Mouse (Mus musculus) gastrocnemius, postnatal 4 days (tissue): ENCODE measurements at regions not wholly inside any gene's neighbourhood (a gene's known extent, or its start where the extent isn't known, plus 50 kb on each side); places are given as distances from the start of the nearest gene placed in this dataset.

ENCODE experiments used
- DNase-seq, 2 experiments: peaks; one replicate each; pipeline ENCODE4 v3.0.0; 2021 to 2022; ENCODE audit warnings: low spot score in 2 of 2, mixed read lengths in 2 of 2

- DNase-seq, result no peak
Measured at GRCm38 (mm10) chrX:99218213-99218612, 82.3 kb downstream of the Efnb1 start.

DNA sequence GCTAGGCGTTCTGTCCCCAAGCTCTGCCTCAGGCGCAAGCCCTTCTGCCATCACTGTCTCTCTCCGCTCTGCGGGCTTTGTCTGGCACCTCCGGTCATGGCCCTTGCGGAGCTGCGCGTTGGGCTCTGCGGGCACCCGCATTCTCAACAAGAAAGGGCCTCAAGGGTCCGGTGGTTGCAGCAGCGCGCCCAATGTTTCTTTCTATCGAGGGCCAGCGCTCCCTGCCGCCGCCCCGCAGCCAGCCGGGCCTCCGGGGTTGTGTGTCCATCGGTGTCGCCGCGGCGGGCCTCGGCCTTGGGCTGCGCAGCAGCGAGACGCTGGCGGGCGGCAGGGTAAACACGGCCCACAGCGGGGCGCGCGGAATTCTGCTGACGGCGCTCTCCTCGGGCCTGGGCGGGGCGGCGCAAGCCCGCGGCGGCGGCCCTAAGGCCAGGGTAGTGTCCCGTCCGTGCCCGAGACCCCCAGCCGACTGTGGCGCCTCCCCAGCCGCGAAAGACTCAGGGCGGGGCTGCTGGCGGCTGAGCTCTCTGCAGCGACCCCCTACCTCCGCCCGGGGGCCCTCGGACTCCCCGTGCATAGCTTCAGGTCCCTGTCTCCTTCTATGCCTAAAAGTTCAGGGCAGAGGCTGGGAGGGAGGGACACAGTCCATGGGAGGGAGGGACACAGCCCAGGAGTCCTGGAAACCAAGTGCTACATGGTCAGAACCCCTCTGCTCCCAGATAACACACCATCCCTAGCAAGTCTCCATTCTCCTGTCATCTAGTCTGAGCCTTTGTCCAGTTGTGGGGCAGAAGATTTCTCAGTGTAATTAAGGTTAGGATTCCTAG, 80.9 kb downstream of the Efnb1 start:
- DNase-seq, result peak in 1 of 2 experiments; percentile 57

DNA sequence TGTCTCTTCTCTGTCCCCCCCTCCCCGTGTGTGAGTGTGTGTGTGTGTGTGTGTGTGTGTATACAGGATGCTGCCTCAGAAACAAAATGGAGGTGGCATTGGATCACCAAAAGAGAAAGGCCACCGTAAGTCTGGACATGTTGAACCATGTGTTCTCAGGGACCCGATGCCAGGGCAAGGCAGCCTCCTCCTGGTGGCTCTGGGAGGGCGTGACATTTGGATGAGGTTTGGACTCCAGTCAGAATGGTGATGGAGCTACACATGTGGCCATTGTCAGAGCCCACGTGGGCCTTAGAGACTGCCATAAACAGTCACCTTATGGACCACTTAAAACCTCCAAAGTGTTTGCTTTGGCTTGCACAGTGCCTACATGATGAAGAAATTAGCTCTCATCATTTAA, 80.0 kb downstream of the Efnb1 start:
- DNase-seq, result no peak

DNA sequence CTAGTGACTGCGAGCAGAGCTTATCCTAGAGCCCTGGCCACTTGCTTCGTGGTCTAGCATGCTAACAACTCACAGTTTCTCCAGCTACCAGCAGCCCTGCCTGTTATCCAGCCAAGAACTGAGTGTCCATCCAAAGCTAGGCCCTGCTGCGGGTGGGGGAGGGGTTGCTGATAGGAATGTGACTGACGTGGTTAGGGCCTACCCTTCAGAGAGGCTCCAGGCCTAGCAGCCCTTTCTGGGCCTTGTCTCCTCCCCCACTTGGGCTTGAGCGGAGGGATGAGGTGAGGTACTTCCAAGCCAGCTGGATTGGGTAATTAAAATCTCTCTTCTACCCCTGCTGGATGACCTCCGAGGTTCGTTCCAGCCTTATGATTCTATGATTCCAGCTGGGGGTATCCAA, 79.2 kb downstream of the Efnb1 start:
- no peak for DNase-seq

GRCm38 (mm10) chrX:99213565-99214153, 77.7 kb downstream of the Efnb1 start:
- no peak for DNase-seq

GRCm38 (mm10) chrX:99204077-99204476, 68.1 kb downstream of the Efnb1 start:
- DNase-seq, result no peak

DNA sequence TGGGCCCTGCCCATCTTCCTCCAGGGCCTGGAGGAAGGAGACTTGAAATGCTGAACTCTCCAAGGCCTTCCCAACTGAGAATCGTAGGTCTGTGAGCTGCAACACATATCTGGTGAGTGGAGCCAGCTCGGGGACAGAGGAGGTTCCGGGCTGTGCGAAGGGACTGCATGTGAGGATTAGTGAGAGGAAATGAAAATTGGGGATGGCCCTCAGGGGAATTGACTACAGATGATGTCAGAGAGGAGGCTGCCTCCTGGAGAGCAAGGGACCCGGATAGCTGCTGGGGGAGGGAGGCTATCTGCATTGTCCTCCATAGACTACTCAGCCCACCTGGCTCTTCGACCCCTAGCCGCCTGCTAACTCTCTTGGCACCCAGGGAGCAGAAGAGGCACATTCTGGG, 65.2 kb downstream of the Efnb1 start:
- DNase-seq, result no peak

- peak in 1 of 2 experiments; percentile 26 for DNase-seq
Measured at GRCm38 (mm10) chrX:99199669-99200068, 63.7 kb downstream of the Efnb1 start.

DNA sequence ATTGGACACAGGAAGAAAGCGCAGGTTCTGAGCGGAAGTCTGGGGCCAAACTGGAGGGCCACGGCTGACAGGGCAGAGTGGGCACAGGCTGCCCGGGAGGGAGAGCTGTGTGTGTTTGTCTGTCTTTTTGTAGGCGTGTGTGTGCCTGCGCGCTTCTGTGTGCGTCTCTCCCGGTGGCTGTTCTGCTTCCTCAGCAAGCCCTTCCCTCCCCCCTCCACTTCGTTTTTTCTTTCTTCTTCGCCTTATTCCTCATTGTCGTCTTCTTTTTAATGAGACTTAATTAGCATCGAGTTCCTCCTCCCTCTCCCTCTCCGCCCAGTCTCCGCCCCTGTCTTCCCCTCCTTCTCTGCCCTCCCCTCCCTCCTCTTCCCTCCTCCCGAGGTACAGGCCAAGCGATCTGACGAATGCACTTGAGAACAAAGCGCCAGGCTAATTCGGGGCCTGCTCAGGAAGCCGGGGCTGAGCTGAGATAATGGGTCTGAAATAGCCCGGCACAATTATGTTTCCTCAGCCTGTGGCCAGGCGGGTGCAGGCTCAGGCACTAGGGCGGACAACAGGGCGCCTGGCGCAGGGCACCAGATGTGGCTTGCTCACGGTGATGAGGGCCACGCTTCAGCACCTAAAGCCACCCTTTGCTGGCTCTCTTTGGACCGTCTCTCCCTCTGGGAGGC, 63.2 kb downstream of the Efnb1 start:
- peak in 1 of 2 experiments; percentile 23 for DNase-seq
